Mouse (Mus musculus) heart, embryonic 13.5 days (tissue): ENCODE measurements around the gene Lonp2. TPM values are rescaled to one million over a fixed set of nuclear protein-coding genes. Genes with fewer than 3 reads are reported as not detected.
A peak's percentile ranks its signal among the peaks of the same experiment; 100 is the strongest.

Source experiments
- ATAC-seq: fragments of 200-750 bp; cut with Nextera tagmentation; 2 replicates; pipeline ENCODE4 v1.8.0; 2017; ENCODE audit warnings: moderate TSS enrichment; ENCODE audit not compliant: insufficient number of reproducible peaks, low FRiP score, low TSS enrichment; ENCODE audit errors: extremely low read depth
- H3K27ac ChIP-seq: fragments of 300-500 bp; sonication (generic); replicated peaks from 2 replicates; pipeline ENCODE4 v1.5.1; 2015; ENCODE audit warnings: moderate library complexity, mild to moderate bottlenecking, inconsistent platforms
- H3K27me3 ChIP-seq: fragments of 300-500 bp; sonication (generic); replicated peaks from 2 replicates; pipeline ENCODE4 v1.6.1; 2015; ENCODE audit warnings: mild to moderate bottlenecking, inconsistent platforms
- H3K36me3 ChIP-seq: fragments of 300-500 bp; sonication (generic); 2 replicates; pipeline ENCODE4 v1.6.1; 2015; ENCODE audit warnings: mild to moderate bottlenecking, inconsistent platforms
- H3K4me1 ChIP-seq: fragments of 300-500 bp; sonication (generic); 2 replicates; pipeline ENCODE4 v1.6.1; 2015; ENCODE audit warnings: inconsistent platforms
- H3K4me2 ChIP-seq: fragments of 300-500 bp; sonication (generic); 2 replicates; pipeline ENCODE4 v1.6.1; 2015; ENCODE audit warnings: inconsistent platforms, mild to moderate bottlenecking, moderate library complexity
- H3K4me3 ChIP-seq: fragments of 300-500 bp; sonication (generic); 2 replicates; pipeline ENCODE4 v1.5.1; 2015; ENCODE audit warnings: moderate library complexity, mild to moderate bottlenecking, inconsistent platforms
- H3K9ac ChIP-seq: fragments of 300-500 bp; sonication (generic); 2 replicates; pipeline ENCODE4 v1.6.1; 2015; ENCODE audit warnings: inconsistent platforms, mild to moderate bottlenecking, moderate library complexity
- H3K9me3 ChIP-seq: fragments of 300-500 bp; sonication (generic); 2 replicates; pipeline ENCODE4 v1.6.1; 2016; ENCODE audit warnings: inconsistent platforms
- WGBS: fragments of 180-500 bp; shearing (Covaris S2); methylation state at CpG from one replicate; pipeline ENCODE4 v1.1.7; 2015; ENCODE audit warnings: mixed read lengths; 5-methylcytosine and 5-hydroxymethylcytosine counted together
- polyA plus RNA-seq: library from polyadenylated mRNA; unstranded; fragments of >200 nt; fragmentation: Nextera tagmentation; extraction: Ambion mirVana; gene quantifications from 2 replicates; pipeline ENCODE4 v1.2.1, GENCODE M21; 2015

The Lonp2 gene
- polyA plus RNA-seq, 1 experiment from 2014 or later = 53.7 TPM

DNA sequence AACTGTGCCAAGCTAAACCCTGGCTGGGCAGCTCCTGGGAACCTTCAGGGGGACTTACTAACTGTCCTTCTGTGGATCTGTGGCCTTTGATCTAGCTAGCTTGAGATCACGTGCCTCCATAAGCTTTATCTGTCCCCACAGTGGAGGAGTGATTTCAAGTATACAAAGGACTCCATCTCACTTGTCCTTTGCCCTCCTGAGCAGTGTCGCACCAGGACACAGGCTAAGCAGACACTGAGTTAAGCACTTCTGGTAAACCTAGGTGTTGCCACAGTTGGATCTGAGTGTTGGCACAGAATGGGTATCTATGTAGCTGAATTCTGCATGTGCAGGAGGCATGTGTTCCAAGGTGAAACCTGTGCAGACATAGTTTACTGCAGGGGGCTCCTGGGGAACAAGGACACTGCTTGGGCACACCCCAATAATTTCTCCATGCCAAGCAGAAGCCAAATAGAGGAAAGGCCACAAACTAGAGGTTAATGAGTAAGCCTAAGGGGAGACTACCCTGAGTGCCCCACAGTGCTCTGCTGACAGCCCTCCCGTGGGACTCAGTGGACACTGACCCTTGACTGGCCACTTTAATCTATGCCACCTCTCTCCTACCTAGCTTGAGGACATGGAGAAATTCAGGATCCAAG lies 29.6 kb upstream of the Lonp2 start:
- Histone ChIP-seq H3K27ac (no peak overlapping the region), H3K9ac (no peak overlapping the region), H3K27me3 (no peaks in the 10 kb centered on the region), H3K9me3 (no peaks in the 10 kb centered on the region), H3K4me2 (no peak overlapping the region), H3K36me3 (no peaks in the 10 kb centered on the region), H3K4me3 (no peak overlapping the region), H3K4me1 (no peaks in the 10 kb centered on the region)
- ATAC-seq = no peak
- WGBS = 59% methylated on average over 3 of the region's 3 CpGs

DNA sequence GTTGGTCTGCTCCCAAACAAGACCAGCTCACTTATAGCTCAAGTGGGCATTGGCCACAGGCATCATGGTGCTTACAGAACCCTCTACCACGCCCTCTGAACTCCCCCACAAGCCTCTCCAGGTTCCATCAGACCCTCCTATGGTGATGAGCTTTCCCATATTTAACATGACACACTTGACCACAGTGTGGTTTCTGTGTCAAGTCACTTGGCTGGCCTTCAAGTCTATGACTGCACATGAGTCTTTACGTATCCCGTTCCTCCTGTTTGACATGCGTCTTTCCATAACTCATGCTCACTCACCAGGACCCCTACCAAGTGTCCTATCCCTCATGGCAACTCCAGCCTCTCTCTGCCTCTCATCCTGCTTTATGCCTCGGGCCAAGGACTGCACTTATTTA lies 28.2 kb upstream of the Lonp2 start:
- no peaks in the 10 kb centered on the region for H3K27me3 ChIP-seq
- H3K4me1 ChIP-seq = no peaks in the 10 kb centered on the region
- H3K9me3 ChIP-seq = no peaks in the 10 kb centered on the region
- no peak overlapping the region for H3K9ac ChIP-seq
- no peak overlapping the region for H3K4me3 ChIP-seq
- H3K36me3 ChIP-seq = no peaks in the 10 kb centered on the region
- 68% methylated on average over 5 of the region's 5 CpGs for WGBS
- H3K27ac ChIP-seq = no peak overlapping the region
- no peak overlapping the region for H3K4me2 ChIP-seq
- no peak for ATAC-seq

DNA sequence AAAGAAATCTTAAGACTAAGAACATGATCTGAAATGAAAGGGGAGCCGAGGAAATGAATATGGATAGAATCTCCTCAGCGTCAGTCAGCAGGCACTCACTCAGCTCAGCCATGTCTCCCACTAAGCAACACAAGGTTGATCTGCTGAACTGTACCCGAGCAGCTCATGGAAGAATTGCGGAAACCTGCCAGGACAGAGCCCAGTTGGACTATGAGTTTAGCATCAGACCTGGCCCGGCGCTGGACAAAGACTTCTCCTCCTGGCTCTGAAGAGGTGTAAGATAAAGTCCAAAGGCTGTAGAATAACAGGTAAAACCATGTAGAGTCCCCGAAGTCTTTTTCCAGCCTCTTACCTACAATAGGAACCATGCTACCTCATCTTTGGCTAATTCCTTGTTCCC lies 26.2 kb upstream of the Lonp2 start:
- no peaks in the 10 kb centered on the region for H3K9me3 ChIP-seq
- no peaks in the 10 kb centered on the region for H3K36me3 ChIP-seq
- H3K4me1 ChIP-seq = no peaks in the 10 kb centered on the region
- WGBS = 77% methylated on average over 7 of the region's 7 CpGs
- ATAC-seq = no peak
- no peak overlapping the region for H3K4me3 ChIP-seq
- no peak overlapping the region for H3K27ac ChIP-seq
- H3K27me3 ChIP-seq = no peaks in the 10 kb centered on the region
- H3K9ac ChIP-seq = no peak overlapping the region
- H3K4me2 ChIP-seq = no peak overlapping the region

DNA sequence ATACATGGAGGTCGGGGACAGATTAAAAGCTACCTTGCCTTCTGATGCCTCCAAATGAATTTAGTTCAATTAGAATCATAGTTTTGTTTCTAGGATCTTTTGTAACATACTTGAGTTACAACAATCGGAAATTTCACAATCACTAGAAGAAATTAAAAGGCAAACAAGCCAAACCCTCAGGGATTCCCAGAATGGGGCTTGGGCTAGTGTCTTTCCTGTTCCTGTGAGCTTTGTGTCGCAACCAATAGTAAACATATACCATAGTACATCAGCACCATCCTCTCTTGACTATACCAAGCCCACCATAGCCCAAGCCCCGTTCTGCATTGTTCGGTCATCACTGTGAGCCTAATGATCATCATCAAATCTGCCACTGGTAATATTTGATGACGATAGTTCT lies 24.5 kb upstream of the Lonp2 start:
- no peaks in the 10 kb centered on the region for H3K9me3 ChIP-seq
- WGBS = 81% methylated on average over 6 of the region's 6 CpGs
- ATAC-seq = no peak

DNA sequence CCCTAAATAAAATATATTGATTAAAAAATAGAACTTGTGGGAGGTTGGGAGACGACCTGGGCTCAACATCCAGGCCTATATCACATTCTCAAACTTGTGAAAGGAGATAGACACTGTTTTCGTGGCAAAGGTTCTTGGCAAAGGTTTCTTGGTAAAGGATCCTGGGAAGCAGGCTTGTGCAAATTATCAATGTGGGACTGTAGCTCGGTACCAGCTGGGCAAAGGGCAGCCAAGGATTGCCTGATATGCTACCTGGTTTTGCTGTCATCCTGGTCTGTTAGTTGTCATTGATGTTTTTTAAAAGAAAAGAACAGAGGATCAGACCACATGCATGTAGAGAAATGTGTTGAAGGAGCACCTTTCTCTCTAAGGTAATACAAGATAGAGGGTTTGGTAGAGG lies 23.5 kb upstream of the Lonp2 start:
- H3K4me1 ChIP-seq = no peaks in the 10 kb centered on the region
- no peak overlapping the region for H3K9ac ChIP-seq
- WGBS = 63% methylated on average over 3 of the region's 3 CpGs
- H3K36me3 ChIP-seq = no peaks in the 10 kb centered on the region
- H3K27ac ChIP-seq = no peak overlapping the region
- ATAC-seq = no peak
- no peak overlapping the region for H3K4me3 ChIP-seq
- no peaks in the 10 kb centered on the region for H3K9me3 ChIP-seq
- H3K27me3 ChIP-seq = no peaks in the 10 kb centered on the region
- no peak overlapping the region for H3K4me2 ChIP-seq

More for the DNA sequence above, 24.5 kb upstream of the Lonp2 start:
- H3K36me3 ChIP-seq = no peaks in the 10 kb centered on the region
- H3K27ac ChIP-seq = no peak overlapping the region
- no peak overlapping the region for H3K9ac ChIP-seq
- no peaks in the 10 kb centered on the region for H3K27me3 ChIP-seq
- H3K4me3 ChIP-seq = no peak overlapping the region
- no peak overlapping the region for H3K4me2 ChIP-seq
- H3K4me1 ChIP-seq = no peaks in the 10 kb centered on the region

DNA sequence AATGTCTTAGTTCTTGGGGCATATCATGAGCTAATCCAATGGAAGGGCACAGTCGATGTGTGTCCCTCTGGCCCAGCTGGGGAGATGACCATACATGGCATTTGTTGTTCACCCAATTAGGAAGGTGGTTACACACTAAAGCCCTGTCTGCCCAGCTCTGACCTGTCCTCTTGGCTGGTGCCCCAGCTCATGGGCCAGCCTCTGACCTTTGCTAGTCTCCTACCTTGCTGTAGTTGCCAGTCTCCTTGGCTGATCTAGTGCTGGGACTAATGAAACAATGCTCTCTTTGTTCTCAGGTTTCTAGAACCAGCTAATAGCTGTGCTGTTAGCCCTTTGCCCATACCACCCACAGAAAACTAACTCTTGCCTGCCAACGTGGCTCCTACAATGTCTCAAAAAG lies 20.7 kb upstream of the Lonp2 start:
- Histone ChIP-seq H3K4me2 (no peak overlapping the region), H3K4me1 (no peaks in the 10 kb centered on the region), H3K27me3 (no peaks in the 10 kb centered on the region; the same call in 1 of the 2 replicates), H3K9me3 (no peaks in the 10 kb centered on the region), H3K36me3 (no peaks in the 10 kb centered on the region), H3K9ac (no peak overlapping the region), H3K27ac (no peak overlapping the region), H3K4me3 (no peak overlapping the region)
- 68% methylated on average over 2 of the region's 2 CpGs for WGBS
- no peak for ATAC-seq

DNA sequence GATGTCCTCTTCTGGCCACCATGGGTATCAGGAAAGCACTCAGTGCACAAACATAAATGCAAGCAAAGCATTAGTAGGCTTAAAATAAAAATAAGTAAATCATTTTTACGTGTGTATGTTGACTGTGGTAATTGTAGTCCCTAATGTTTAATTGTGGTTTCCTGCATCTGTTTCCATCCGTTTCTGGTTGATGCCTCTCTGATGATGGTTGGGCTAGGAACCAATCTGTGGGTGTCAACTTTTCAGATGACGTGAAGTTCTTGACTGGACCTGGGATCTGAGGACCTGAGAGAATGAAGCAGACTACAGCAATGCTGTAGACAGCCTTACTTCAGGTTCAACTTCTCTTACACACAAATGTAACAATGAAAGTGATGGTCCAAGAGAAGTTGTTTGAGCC lies 19.2 kb upstream of the Lonp2 start:
- H3K36me3 ChIP-seq = no peaks in the 10 kb centered on the region
- WGBS = 63% methylated on average over 3 of the region's 3 CpGs

DNA sequence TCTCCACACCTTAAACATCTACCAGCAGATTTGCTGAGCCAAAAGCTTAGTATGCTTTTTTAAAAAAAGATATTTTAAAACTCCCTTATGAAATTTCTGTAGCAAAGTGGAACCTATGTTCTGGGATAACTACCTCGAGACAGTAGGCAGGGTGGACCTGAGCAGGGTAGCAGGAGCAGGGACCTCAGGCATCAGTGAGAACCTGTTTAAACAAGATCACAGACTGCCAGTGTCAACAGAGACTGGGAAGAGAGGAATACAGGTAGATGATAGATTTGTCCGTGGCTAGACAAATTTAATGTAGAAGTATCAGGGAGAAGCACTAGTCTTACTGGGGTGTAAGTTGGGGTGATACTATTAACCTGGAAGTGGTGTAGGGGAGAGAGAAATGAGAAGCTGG lies 10.0 kb upstream of the Lonp2 start:
- H3K4me3 ChIP-seq = no peak overlapping the region
- no peaks in the 10 kb centered on the region for H3K9me3 ChIP-seq
- H3K27me3 ChIP-seq = no peaks in the 10 kb centered on the region
- H3K4me1 ChIP-seq = no peaks in the 10 kb centered on the region
- no peak overlapping the region for H3K27ac ChIP-seq
- H3K4me2 ChIP-seq = no peak overlapping the region
- no peaks in the 10 kb centered on the region for H3K36me3 ChIP-seq
- ATAC-seq = no peak
- H3K9ac ChIP-seq = no peak overlapping the region
- 66% methylated on average over 2 of the region's 2 CpGs for WGBS

More for the DNA sequence above, 19.2 kb upstream of the Lonp2 start:
- H3K4me1 ChIP-seq = no peaks in the 10 kb centered on the region
- H3K4me3 ChIP-seq = no peak overlapping the region
- H3K4me2 ChIP-seq = no peak overlapping the region
- H3K27ac ChIP-seq = no peak overlapping the region
- no peaks in the 10 kb centered on the region for H3K9me3 ChIP-seq
- no peak for ATAC-seq
- H3K9ac ChIP-seq = no peak overlapping the region
- no peaks in the 10 kb centered on the region; the same call in 1 of the 2 replicates for H3K27me3 ChIP-seq

DNA sequence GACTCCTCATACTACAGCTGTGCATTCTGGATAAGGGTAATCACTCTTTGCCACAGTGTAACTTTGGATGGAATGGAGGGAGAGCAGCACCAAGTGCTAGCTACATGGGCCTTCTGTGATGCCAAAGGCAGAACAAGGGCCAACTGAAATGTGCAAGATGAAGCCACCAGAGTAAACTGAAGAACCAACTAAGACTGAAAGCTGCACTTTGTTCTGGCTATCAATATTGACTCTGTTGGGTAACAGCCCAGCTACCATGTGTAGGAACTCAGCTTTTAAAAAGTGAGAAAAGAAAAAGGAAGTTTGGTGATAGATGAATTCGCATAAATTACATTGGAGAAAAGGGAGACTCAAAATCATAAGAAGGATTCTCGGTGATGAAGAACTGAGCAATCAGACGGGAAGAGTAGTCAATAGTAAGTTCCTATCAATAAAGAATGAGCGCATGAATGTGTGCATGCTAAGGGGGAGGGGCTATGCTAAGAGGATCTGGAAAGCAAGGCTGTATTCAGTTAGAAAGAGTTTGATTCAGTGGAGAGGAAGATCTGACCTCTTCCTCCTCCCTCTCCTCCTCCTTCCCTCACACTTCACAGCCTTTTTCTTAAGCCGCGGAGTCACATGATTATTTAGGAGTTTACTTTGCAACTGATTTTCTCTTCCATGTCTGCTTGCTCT lies 8.6 kb upstream of the Lonp2 start:
- ATAC-seq = no peak
- Histone ChIP-seq H3K4me2 (no peak overlapping the region), H3K36me3 (no peaks in the 10 kb centered on the region), H3K9ac (no peak overlapping the region), H3K9me3 (no peaks in the 10 kb centered on the region), H3K27ac (no peak overlapping the region), H3K4me3 (no peak overlapping the region), H3K4me1 (no peaks in the 10 kb centered on the region), H3K27me3 (no peaks in the 10 kb centered on the region)
- WGBS = 74% methylated on average over 6 of the region's 6 CpGs

DNA sequence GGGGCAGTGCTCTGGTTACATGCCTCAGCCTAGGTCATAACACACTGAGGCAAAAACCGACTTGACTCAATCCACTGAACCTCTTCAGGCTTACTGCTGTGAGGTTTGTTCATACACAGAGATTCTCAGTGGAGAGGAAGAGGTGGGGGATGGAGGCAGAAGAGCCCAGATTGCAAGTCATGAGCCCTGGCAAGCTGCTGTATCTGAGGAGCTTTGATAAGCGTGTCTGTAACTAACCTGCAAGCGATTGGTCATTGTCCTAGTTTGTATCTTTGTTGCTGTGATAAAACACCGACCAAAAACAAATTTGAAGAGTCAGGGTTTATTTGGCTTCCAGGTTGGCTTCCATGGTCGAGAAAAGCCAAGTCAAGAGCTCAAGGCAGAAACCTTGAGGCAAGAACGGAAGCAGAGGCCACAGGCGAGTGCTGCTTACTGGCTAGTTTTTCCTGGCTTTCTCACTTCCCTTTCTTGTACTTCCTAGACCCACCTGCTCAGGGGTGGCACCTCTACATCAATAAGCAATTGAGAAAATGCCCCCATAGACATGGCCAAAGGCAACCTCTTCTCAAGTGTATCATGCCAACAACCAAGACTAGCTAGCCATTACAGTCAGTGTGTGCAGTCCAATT lies 6.0 kb upstream of the Lonp2 start:
- Histone ChIP-seq H3K27ac (no peak overlapping the region), H3K4me1 (no peaks in the 10 kb centered on the region), H3K9ac (no peak overlapping the region), H3K4me3 (no peak overlapping the region), H3K4me2 (no peak overlapping the region), H3K9me3 (no peaks in the 10 kb centered on the region), H3K36me3 (no peaks in the 10 kb centered on the region), H3K27me3 (no peaks in the 10 kb centered on the region)
- 57% methylated on average over 7 of the region's 7 CpGs for WGBS
- no peak for ATAC-seq

DNA sequence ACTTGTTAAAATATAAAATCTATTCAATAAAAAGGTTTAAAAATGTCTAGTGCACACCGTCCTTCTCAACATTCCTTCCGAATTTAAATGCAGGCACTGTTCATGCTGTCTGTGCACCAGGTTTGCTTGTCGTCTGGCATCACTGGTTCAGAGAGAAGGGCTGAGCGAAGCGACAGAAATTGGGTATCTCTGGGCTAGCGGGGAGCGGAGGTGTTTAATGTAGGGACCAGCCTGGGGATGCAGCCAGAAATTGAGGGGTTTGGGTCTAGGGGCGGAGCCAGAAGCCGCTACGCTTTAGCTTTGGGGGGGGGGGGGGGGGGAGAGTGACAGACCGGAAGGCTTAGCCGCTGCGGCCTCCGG lies 312 bp upstream of the Lonp2 start:
- Histone ChIP-seq H3K4me3 (peak overlapping the region; percentile 97), H3K4me2 (peak overlapping the region; percentile 90), H3K27ac (peak overlapping the region; percentile 74), H3K36me3 (no peaks in the 10 kb centered on the region; the same call in 1 of the 2 replicates), H3K9ac (peak overlapping the region; percentile 82), H3K27me3 (no peaks in the 10 kb centered on the region), H3K4me1 (peaks cover 26% of the 10 kb centered on the region), H3K9me3 (no peaks in the 10 kb centered on the region)
- WGBS = 1% methylated on average over 11 of the region's 14 CpGs
- no peak for ATAC-seq

DNA sequence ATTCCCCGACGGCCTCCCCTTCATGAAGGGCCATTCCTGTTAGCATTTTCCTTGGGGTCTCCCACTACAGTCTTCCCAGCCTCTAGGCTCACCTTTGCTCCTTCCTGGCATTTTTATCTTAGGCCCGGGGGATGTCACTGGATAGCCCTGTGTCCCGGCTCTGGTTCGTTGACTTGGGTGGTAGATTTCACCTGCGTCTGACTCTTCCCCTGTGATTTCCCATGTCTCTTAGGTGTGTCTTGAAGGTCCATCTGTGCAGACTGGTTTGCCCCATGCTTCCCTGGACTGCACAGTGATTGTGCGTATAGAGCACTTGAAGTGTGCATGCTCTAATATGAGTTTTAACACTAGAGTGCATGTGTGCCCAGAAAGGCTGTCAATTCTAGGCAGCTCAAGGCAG lies 1.1 kb downstream of the Lonp2 start:
- H3K36me3 ChIP-seq = no peaks in the 10 kb centered on the region; the same call in 1 of the 2 replicates
- no peaks in the 10 kb centered on the region for H3K9me3 ChIP-seq
- no peaks in the 10 kb centered on the region for H3K27me3 ChIP-seq
- H3K4me3 ChIP-seq = peak overlapping the region; percentile 97
- H3K4me2 ChIP-seq = peak overlapping the region; percentile 90
- H3K9ac ChIP-seq = peak overlapping the region; percentile 92
- no peak for ATAC-seq
- WGBS = 39% methylated on average over 7 of the region's 7 CpGs
- peak overlapping the region; percentile 90; the same call in 1 of the 2 replicates for H3K27ac ChIP-seq
- peaks cover 39% of the 10 kb centered on the region for H3K4me1 ChIP-seq
